Mouse (Mus musculus) Muller cell, postnatal 12 days (primary cell): ENCODE data around the gene Prl7d1.
"Not testable (repeated sequence)": the region's sequence is repeated elsewhere in the genome, so short reads cannot be mapped to it uniquely, and the experiment has no call there.

Experiments
- DNase-seq: peaks from one replicate; pipeline ENCODE4 v3.0.0-alpha.2; 2015; ENCODE audit errors: inconsistent ontology term

Prl7d1 gene

DNA sequence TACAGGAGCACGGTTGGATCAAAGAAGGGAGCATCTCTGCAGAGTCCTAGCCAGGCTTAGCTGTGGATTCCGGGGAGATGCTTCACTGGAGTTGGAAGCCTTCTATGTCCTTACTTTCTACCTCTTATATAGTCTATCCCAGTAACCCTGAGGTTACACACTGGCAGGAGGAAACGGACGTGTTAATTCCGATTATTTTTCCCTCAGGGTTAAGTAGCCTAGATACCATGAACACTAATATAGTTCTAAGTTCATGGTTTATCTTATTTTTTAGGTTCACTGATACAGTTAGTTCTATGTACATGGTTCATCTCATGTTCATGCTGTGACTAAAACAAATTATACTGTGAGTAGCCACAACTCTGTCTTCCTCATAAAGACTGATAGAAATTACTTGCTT lies at the start of gene Prl7d1:
Gene Prl7d1 (minus strand): TSS at position 101 of the 400 bp plus-strand sequence.
- no peak for DNase-seq

GRCm38 (mm10) chr13:27734512-27735186 lies 18.1 kb upstream of the Prl7d1 start:
- no peak for DNase-seq

DNA sequence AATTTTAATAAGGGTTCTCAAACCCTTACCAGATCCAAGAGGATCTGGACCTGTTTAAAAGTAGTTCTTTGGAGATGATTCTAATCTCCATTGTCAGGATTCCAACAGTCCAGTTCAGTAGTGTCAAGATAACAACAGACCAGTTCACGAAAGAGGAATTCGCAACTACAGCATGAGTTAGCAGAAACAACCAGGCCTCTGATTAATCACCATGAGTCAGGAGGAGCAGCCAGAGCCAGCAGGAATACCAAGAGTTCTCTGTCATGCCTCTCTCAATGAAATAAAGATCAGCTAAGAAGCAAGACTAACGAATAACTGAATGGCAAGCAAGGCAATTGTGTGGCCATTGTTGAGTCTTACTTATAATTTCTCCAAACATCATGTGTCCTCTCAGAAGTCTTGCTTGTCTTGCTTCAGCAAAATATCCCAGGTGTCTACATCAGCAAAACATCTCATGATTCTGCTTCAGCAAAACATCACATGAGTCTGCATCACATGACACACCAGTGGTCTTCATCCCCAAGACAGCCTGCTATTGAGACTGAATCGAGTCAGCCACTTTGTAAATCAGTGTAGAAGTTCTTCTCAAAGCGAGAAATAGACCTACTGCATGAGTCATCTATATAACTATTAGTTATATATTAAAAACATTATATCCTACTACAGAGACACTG lies 13.9 kb upstream of the Prl7d1 start:
- peak; percentile 75 for DNase-seq

GRCm38 (mm10) chr13:27725057-27725456 lies 8.5 kb upstream of the Prl7d1 start:
- DNase-seq, result not testable (repeated sequence)

DNA sequence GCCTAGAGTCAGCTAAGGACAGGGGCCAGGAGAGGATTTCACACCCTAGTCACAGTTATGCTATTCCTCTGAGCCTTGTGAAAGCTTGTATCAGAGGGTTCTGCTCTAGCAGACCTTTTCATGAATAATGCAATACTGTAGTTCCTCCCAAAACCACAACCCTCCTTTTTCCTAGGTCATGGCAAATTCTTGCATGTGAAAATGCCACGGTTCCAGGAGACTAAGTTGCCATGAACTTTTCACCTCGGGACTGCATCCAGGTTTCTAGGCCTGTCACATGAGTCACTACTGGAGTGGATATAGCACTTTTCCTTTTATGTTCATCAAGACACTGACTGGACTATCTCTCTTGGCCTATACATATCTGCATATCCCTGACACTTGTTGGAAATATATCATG lies 10.0 kb downstream of the Prl7d1 start:
- peak; percentile 79 for DNase-seq

DNA sequence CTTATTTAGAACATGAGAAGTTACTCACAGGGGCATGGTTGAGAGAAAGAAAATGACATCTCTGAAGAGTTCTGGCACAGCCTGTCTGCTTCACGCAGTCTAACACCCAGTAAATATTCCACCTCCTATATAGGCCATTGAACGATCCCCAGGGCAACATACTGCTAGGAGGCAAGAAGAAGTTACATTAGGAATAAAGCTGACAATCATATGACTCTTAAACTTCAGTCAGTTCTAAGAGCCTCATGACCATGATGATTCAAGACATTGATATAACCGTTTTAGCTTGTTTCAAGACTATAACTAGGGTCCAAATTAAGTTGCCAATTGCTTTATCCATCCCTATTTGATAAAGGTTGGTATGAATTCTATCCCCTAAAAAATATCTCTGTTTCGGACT lies 48.6 kb downstream of the Prl7d1 start, which contains the start of gene Prl7a2:
Gene Prl7a2 (minus strand): TSS at position 101 of the 400 bp plus-strand sequence.
- no peak for DNase-seq

- peak; percentile 86 for DNase-seq
Measured at GRCm38 (mm10) chr13:27660747-27661146, 55.8 kb downstream of the Prl7d1 start.
